Mouse (Mus musculus): ENCODE data around the gene Dgkq.

GRCm38 (mm10) chr5:108708981-108709731 lies 39.7 kb upstream of the Dgkq start:
- no peak for TF ChIP-seq TAL1 (conservative IDR thresholded peaks at IDR 0.05; ENCODE audit: low read depth, low read length)
- TF ChIP-seq CTCF (IDR thresholded peaks at IDR 0.05; ENCODE audit: low read depth, low read length), result no peak
- no peak for TF ChIP-seq GATA1 (IDR thresholded peaks at IDR 0.05; ENCODE audit: borderline replicate concordance, low read length)
- no peak for TF ChIP-seq POLR2AphosphoS5 (IDR thresholded peaks at IDR 0.05; ENCODE audit: insufficient replicate concordance, low read depth, low read length)
